Mouse (Mus musculus) urinary bladder, postnatal 4 days (tissue): ENCODE measurements at regions not wholly inside any gene's neighbourhood (a gene's known extent, or its start where the extent isn't known, plus 50 kb on each side); places are given as distances from the start of the nearest gene placed in this dataset.

Experiments
- DNase-seq, 2 experiments: peaks; one replicate each; pipeline ENCODE4 v3.0.0; 2021 to 2022; ENCODE audit warnings: low spot score in 2 of 2

DNA sequence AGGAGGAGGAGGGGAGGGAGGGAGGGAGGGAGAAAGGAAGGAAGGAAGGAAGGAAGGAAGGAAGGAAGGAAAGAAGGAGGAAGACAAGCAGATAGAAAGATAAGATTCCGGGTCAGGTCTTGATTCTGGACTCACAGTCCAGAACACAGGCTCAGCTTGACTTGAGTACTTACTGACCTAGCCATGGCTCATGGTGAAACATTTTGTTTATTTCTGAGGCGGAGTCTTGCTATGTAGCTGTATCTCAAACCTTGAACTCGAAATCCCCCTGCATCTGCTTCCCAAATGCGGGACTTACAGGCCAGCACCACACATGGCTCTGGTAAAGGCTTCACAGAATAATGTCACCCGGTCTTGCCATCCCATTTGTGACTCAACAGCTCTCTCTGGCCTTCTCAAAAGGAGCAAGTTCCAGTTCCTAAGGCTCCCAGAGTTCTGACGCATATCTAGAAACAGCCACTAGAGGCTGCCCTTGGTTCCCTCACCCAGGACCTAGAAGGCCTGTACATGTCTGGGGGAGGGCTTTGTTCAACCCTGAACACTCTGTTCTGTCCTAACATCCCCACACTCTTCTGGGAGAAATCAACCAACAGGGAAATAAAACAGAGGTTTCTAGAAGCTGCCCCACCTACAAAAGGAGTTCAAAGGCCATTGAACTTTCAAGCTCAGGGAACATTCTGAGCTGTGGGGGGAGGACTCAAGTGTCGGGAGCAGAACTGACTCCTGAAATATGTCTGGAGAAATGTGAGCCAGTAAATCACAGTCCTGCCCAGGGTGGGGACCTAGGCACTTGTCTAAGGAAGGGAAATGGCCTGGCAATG lies 56.2 kb upstream of the Akap13 start:
- DNase-seq = peak in 1 of 2 experiments; percentile 44

DNA sequence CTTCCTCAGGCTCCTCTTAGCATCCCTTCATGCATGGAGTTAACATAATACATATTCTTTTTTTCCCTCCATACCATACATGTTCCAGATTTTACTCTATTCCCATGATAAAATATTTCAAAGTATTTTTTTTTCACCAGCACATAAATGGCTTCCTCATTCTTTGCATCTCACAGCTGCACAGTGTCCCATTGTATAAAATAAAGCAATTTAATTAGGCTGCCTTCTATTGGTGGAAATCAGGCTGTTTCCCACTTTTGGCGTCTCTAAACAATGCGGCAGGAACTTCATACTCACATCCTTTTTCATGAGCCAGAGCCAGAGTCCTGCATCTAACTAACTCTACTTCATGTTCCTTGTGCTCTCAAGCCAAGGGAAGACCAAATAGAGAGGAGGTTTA lies 54.9 kb upstream of the Akap13 start:
- DNase-seq = no peak

DNA sequence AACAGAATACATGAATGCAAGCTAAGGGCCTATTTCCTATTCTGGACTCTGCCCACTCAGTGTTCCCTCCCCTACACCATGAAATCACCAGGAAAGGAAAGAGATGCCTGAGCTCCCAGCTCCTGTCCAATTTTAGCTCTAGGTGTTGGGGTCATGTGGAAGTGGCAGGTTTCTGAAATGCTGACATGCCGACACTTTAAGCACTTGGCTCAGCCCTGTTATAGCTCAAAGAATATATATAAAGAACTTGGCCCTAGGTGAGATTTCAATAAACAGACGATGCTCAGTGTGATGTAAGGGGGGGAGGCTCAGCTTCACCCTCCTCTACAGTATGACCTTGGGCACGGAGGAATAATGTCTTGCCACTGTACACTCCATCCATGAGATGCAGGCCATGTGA lies 50.4 kb upstream of the Akap13 start:
- DNase-seq = no peak
